Mouse (Mus musculus) brain, embryonic 14.5 days (tissue): ENCODE measurements around the gene B4galt2.

Experiments
- CTCF ChIP-seq: fragments of 200-500 bp; IDR thresholded peaks from 2 replicates; pipeline ENCODE4 v1.5.1; 2012; ENCODE audit warnings: inconsistent platforms, mild to moderate bottlenecking, moderate library complexity, borderline replicate concordance; ENCODE audit not compliant: insufficient read depth, insufficient read length; ENCODE audit errors: extremely low read depth
- POLR2A ChIP-seq: fragments of 200-500 bp; IDR thresholded peaks from 2 replicates; pipeline ENCODE4 v1.6.1; 2012; ENCODE audit warnings: mild to moderate bottlenecking, inconsistent platforms, borderline replicate concordance; ENCODE audit not compliant: poor library complexity, insufficient read depth, insufficient read length, severe bottlenecking; ENCODE audit errors: extremely low read depth

GRCm38 (mm10) chr4:117915489-117916105, 32.3 kb upstream of the B4galt2 start:
- TF ChIP-seq CTCF (no peak), POLR2A (no peak)
